9 mouse cellular contexts compared by ENCODE assay signal in the genomic region with DNA sequence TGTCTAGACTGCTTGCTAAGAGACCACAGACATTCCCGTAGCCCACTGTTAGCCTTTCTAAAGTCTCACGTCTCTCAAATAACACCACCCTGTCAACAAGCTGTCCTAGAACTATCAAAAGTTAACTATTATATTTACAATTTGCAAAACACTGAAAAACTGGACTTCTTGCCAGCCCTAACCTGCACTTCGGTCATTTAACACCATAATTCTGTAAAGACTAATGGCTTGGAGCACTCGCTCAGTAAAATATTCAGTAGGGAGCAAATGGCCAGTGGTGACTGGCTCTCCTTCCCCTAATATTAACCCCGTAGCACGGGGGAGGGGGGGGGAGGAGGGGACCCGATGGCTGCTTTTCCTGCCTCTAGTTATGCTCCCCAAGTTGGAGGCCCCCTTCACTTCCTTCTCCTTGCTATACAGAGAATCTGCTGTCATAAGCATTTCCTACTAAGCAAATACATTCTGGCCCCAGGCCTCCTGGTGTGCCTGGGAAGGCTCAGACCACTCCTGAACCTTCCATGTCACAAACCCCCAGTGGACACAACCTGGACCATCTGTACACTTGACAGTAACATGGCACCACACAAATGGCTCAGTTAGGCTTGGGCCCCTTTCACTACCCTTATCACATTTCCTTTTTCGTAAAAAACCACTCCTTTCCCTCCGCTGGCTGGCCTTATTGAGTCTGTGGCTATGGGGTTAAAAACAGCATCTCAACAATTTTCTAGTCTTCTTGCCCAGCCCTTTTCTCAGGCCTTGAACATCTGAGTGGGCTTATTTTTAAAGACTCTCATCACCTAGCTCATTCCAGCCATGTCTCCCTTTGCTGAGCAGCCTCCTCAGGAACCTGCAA. TPM values are rescaled to one million over a fixed set of nuclear protein-coding genes. Genes with fewer than 3 reads are reported as not detected.
DNase-seq lines count a peak whose midpoint lies in the region; ATAC-seq and TF ChIP-seq lines count a peak whose summit lies in the region.
"Had no signal": no experiment of that assay in that cellular context is flagged by ENCODE, and none has a peak within 500 bp of the region (broad histone marks: within the 10 kb centered on the region; RNA-seq: fewer than 3 reads in every experiment).

No protein-coding gene starts in this region.

- no peak for TF ChIP-seq CTCF in liver, embryonic 14.5 days (IDR thresholded peaks at IDR 0.05; ENCODE audit: low read depth)

- 52% methylated on average over 9 of the region's 9 CpGs for WGBS in heart, embryonic 13.5 days
- 48% methylated on average over 9 of the region's 9 CpGs for WGBS in embryonic facial prominence, embryonic 15.5 days
- WGBS in liver, embryonic 14.5 days (ENCODE audit: insufficient replicate concordance), result 29% methylated on average over 9 of the region's 9 CpGs

- no peak for TF ChIP-seq EP300 in liver, embryonic 14.5 days (IDR thresholded peaks at IDR 0.05; ENCODE audit: low read depth)

- no peak overlapping the region for H3K9ac ChIP-seq in heart, embryonic 13.5 days
- H3K9ac ChIP-seq in embryonic facial prominence, embryonic 15.5 days, result no peak overlapping the region
- H3K9ac ChIP-seq in liver, embryonic 14.5 days (replicated peaks), result peak overlapping the region; percentile 45

- H3K9me3 ChIP-seq in heart, embryonic 13.5 days, result no peaks in the 10 kb centered on the region
- no peaks in the 10 kb centered on the region for H3K9me3 ChIP-seq in embryonic facial prominence, embryonic 15.5 days (replicated peaks)
- no peaks in the 10 kb centered on the region for H3K9me3 ChIP-seq in liver, embryonic 14.5 days (ENCODE audit: control insufficient read depth, low read length)

- no peaks in the 10 kb centered on the region for H3K27me3 ChIP-seq in heart, embryonic 13.5 days (replicated peaks)
- H3K27me3 ChIP-seq in embryonic facial prominence, embryonic 15.5 days, result no peaks in the 10 kb centered on the region
- no peaks in the 10 kb centered on the region for H3K27me3 ChIP-seq in liver, embryonic 14.5 days (ENCODE audit: control insufficient read depth, insufficient read depth, low read length)

- H3K4me2 ChIP-seq in heart, embryonic 13.5 days, result peak overlapping the region; percentile 35
- peak overlapping the region; percentile 12; the same call in 1 of the 2 replicates for H3K4me2 ChIP-seq in embryonic facial prominence, embryonic 15.5 days (replicated peaks)
- H3K4me2 ChIP-seq in liver, embryonic 14.5 days (ENCODE audit: low read depth), result peak overlapping the region; percentile 56

- ATAC-seq in heart, embryonic 13.5 days (ENCODE audit: extremely low read depth, insufficient number of reproducible peaks, low FRiP score, low TSS enrichment), result no peak
- ATAC-seq in embryonic facial prominence, embryonic 15.5 days (ENCODE audit: insufficient number of reproducible peaks, low FRiP score, low TSS enrichment, low read depth), result no peak
- peak; percentile 29; the same call in 1 of the 2 replicates for ATAC-seq in liver, embryonic 14.5 days (ENCODE audit: insufficient read depth)
- ATAC-seq in CD4-positive, CD25-positive, alpha-beta regulatory T cell, adult 4 months, result no peak

- intact Hi-C loops in heart, postnatal 10 days (cut with DNase I), result no loop called here

- peak overlapping the region; percentile 85 for H3K27ac ChIP-seq in heart, embryonic 13.5 days (replicated peaks)
- peak overlapping the region; percentile 34; the same call in 1 of the 2 replicates for H3K27ac ChIP-seq in embryonic facial prominence, embryonic 15.5 days (replicated peaks)
- H3K27ac ChIP-seq in liver, embryonic 14.5 days, result peak overlapping the region; percentile 72

- H3K4me1 ChIP-seq in heart, embryonic 13.5 days, result peaks cover 99% of the 10 kb centered on the region
- peaks cover 80% of the 10 kb centered on the region for H3K4me1 ChIP-seq in embryonic facial prominence, embryonic 15.5 days
- H3K4me1 ChIP-seq in liver, embryonic 14.5 days (replicated peaks; ENCODE audit: control insufficient read depth in 2 of 2, insufficient read depth in 2 of 2, low read length in 1 of 2), result peaks cover 42 to 67% of the 10 kb centered on the region in 2 experiments

- peak overlapping the region; percentile 8; the same call in 1 of the 2 replicates for H3K4me3 ChIP-seq in heart, embryonic 13.5 days
- H3K4me3 ChIP-seq in embryonic facial prominence, embryonic 15.5 days (replicated peaks), result no peak overlapping the region
- no peak overlapping the region for H3K4me3 ChIP-seq in liver, embryonic 14.5 days (ENCODE audit: insufficient read depth in 1 of 2, low read depth in 2 of 2, low read length in 2 of 2)
- H3K4me3 ChIP-seq: myocyte had no signal

- no peak for DNase-seq in heart, postnatal 10 days
- DNase-seq in 416B (ENCODE audit: low read depth), result peak; percentile 67
- no peak for DNase-seq in liver, embryonic 14.5 days (ENCODE audit: low read depth in 3 of 3, low spot score in 3 of 3)
- DNase-seq in layer of hippocampus, postnatal 36 days, result no peak
- DNase-seq in cerebellum, postnatal 36 days, result no peak

- H3K36me3 ChIP-seq in heart, embryonic 13.5 days, result peaks cover 33% of the 10 kb centered on the region
- peaks cover 14% of the 10 kb centered on the region; the same call in 1 of the 2 replicates for H3K36me3 ChIP-seq in embryonic facial prominence, embryonic 15.5 days
- H3K36me3 ChIP-seq in liver, embryonic 14.5 days (replicated peaks; ENCODE audit: control insufficient read depth, insufficient read depth, low read depth), result no peaks in the 10 kb centered on the region

RNA-seq across cellular contexts. Expression of gene Tet3, which starts 8.2 kb away (rescaled TPM):
- 27.7 and 30.6 TPM in 2 replicates for polyA plus RNA-seq in heart, embryonic 13.5 days (2015; fragmentation: Nextera tagmentation; extraction: Ambion mirVana)
- total RNA-seq in heart, postnatal 10 days (2021), result 10 to 100 TPM; 49.0 to 54.3 TPM
- 63.1 and 66.1 TPM in 2 replicates for polyA plus RNA-seq in embryonic facial prominence, embryonic 15.5 days (2015; fragmentation: Nextera tagmentation; extraction: Ambion mirVana)
- polyA plus RNA-seq in liver, embryonic 14.5 days (2012; rRNA removed), result 3.0 and 3.1 TPM in 2 replicates
- polyA plus RNA-seq in liver, embryonic 14.5 days (2014; fragmentation: Nextera tagmentation; extraction: Ambion mirVana), result 7.7 and 8.3 TPM in 2 replicates
- 10 to 100 TPM; 18.5 to 20.8 TPM for polyA plus RNA-seq in CD4-positive, CD25-positive, alpha-beta regulatory T cell, adult 4 months (2017; shearing (Covaris generic))
- total RNA-seq in layer of hippocampus, postnatal 36 days (2021), result 10 to 100 TPM; 58.9 to 67.8 TPM

RNA-seq across cellular contexts. Expression of gene Dguok, which starts 56.1 kb away (rescaled TPM):
- polyA plus RNA-seq in heart, embryonic 13.5 days (2015; fragmentation: Nextera tagmentation; extraction: Ambion mirVana), result 54.0 and 55.2 TPM in 2 replicates
- total RNA-seq in heart, postnatal 10 days (2021), result 10 to 100 TPM; 24.0 to 31.1 TPM
- polyA plus RNA-seq in embryonic facial prominence, embryonic 15.5 days (2015; fragmentation: Nextera tagmentation; extraction: Ambion mirVana), result 81.0 and 90.4 TPM in 2 replicates
- polyA plus RNA-seq in liver, embryonic 14.5 days (2012; rRNA removed), result 14.6 and 16.8 TPM in 2 replicates
- polyA plus RNA-seq in liver, embryonic 14.5 days (2014; fragmentation: Nextera tagmentation; extraction: Ambion mirVana), result 21.6 and 27.2 TPM in 2 replicates
- 10 to 100 TPM; 91.3 to 93.4 TPM for polyA plus RNA-seq in CD4-positive, CD25-positive, alpha-beta regulatory T cell, adult 4 months (2017; shearing (Covaris generic))
- total RNA-seq in layer of hippocampus, postnatal 36 days (2021), result 10 to 100 TPM; 32.7 to 41.9 TPM

Comparison
In these comparisons a context has a peak if more than half of its experiments do, and no peak if none do; other contexts are left out.
1. H3K27ac ChIP-seq: peak in every context shown above with its lines; median percentile 85 in heart, embryonic 13.5 days; 72 in liver, embryonic 14.5 days; 34 in embryonic facial prominence, embryonic 15.5 days.